In genomic region chr5:41596242-41597117, GRCm38 (mm10) we compare ENCODE assay signal across 12 mouse cellular contexts.
DNase-seq lines count a peak whose midpoint lies in the region; ATAC-seq lines count a peak whose summit lies in the region.
"Had no signal": no experiment of that assay in that cellular context is flagged by ENCODE, and none has a peak within 500 bp of the region (broad histone marks: within the 10 kb centered on the region; RNA-seq: fewer than 3 reads in every experiment).

No protein-coding gene starts in this region.

- no peaks in the 10 kb centered on the region for H3K9me3 ChIP-seq in forebrain, embryonic 11.5 days (ENCODE audit: control insufficient read depth, low read length)
- H3K9me3 ChIP-seq in forebrain, embryonic 10.5 days = no peaks in the 10 kb centered on the region
- no peaks in the 10 kb centered on the region for H3K9me3 ChIP-seq in forebrain, embryonic 13.5 days (replicated peaks)
- H3K9me3 ChIP-seq in midbrain, embryonic 12.5 days = no peaks in the 10 kb centered on the region
- H3K9me3 ChIP-seq: intestine, embryonic 15.5 days had no signal

- ATAC-seq in forebrain, embryonic 11.5 days (replicated peaks; ENCODE audit: low FRiP score) = peak; percentile 76; the same call in 1 of the 2 replicates
- peak; percentile 89 for ATAC-seq in forebrain, embryonic 13.5 days
- ATAC-seq in midbrain, embryonic 12.5 days (ENCODE audit: low FRiP score, low read depth) = 0 out of 2 replicates have a peak, but pooled peaks have one; percentile 52
- ATAC-seq in megakaryocyte-erythroid progenitor cell, adult 5-6 weeks (replicated peaks; ENCODE audit: low FRiP score, low TSS enrichment, poor library complexity, severe bottlenecking) = no peak
- ATAC-seq in megakaryocyte progenitor cell, adult 5-6 weeks (replicated peaks; ENCODE audit: poor library complexity) = no peak
- ATAC-seq: intestine, embryonic 15.5 days had no signal

- no peak overlapping the region for H3K27ac ChIP-seq in forebrain, embryonic 11.5 days (ENCODE audit: low read depth, low read length)
- no peak overlapping the region for H3K27ac ChIP-seq in forebrain, embryonic 10.5 days
- H3K27ac ChIP-seq in forebrain, embryonic 13.5 days = no peak overlapping the region
- no peak overlapping the region for H3K27ac ChIP-seq in midbrain, embryonic 12.5 days (replicated peaks)
- H3K27ac ChIP-seq: heart, adult 2 months; intestine, embryonic 15.5 days had no signal

- no peak overlapping the region for H3K4me3 ChIP-seq in forebrain, embryonic 11.5 days (ENCODE audit: low read depth, low read length)
- no peak overlapping the region for H3K4me3 ChIP-seq in forebrain, embryonic 10.5 days
- H3K4me3 ChIP-seq in forebrain, embryonic 13.5 days = no peak overlapping the region
- no peak overlapping the region for H3K4me3 ChIP-seq in midbrain, embryonic 12.5 days
- H3K4me3 ChIP-seq: erythroblast, embryonic 14.5 days; heart, adult 2 months; intestine, embryonic 15.5 days had no signal

- no peaks in the 10 kb centered on the region for H3K36me3 ChIP-seq in forebrain, embryonic 11.5 days (ENCODE audit: control insufficient read depth, insufficient read depth, low read length)
- H3K36me3 ChIP-seq in forebrain, embryonic 10.5 days (replicated peaks) = no peaks in the 10 kb centered on the region
- H3K36me3 ChIP-seq in forebrain, embryonic 13.5 days (ENCODE audit: poor library complexity, severe bottlenecking) = no peaks in the 10 kb centered on the region
- no peaks in the 10 kb centered on the region for H3K36me3 ChIP-seq in midbrain, embryonic 12.5 days
- H3K36me3 ChIP-seq: intestine, embryonic 15.5 days had no signal

- H3K27me3 ChIP-seq in forebrain, embryonic 11.5 days (ENCODE audit: control insufficient read depth, insufficient read depth, low read length) = no peaks in the 10 kb centered on the region
- H3K27me3 ChIP-seq in forebrain, embryonic 10.5 days (ENCODE audit: poor library complexity, severe bottlenecking) = no peaks in the 10 kb centered on the region
- H3K27me3 ChIP-seq in forebrain, embryonic 13.5 days = no peaks in the 10 kb centered on the region
- no peaks in the 10 kb centered on the region for H3K27me3 ChIP-seq in midbrain, embryonic 12.5 days
- H3K27me3 ChIP-seq: intestine, embryonic 15.5 days had no signal

- no peak overlapping the region for H3K9ac ChIP-seq in forebrain, embryonic 11.5 days (ENCODE audit: low read length)
- no peak overlapping the region for H3K9ac ChIP-seq in forebrain, embryonic 13.5 days
- H3K9ac ChIP-seq in midbrain, embryonic 12.5 days (replicated peaks) = no peak overlapping the region
- H3K9ac ChIP-seq: intestine, embryonic 15.5 days; lung, embryonic 14.5 days had no signal

- no peak for DNase-seq in forebrain, embryonic 11.5 days (ENCODE audit: low spot score)
- no peak for DNase-seq in forebrain, embryonic 10.5 days (ENCODE audit: extremely low spot score, low spot score)
- peak; percentile 31 for DNase-seq in 3T3-L1 (ENCODE audit: low read depth, low spot score)
- DNase-seq in cerebellum, adult 11 months = no peak
- DNase-seq: heart, adult 2 months; lung, embryonic 14.5 days had no signal

- no peaks in the 10 kb centered on the region for H3K4me1 ChIP-seq in forebrain, embryonic 11.5 days (replicated peaks; ENCODE audit: control insufficient read depth, insufficient read depth, low read length)
- 0 out of 2 replicates have a peak, but pooled peaks cover 5% of the 10 kb centered on the region for H3K4me1 ChIP-seq in forebrain, embryonic 10.5 days
- peaks cover 6% of the 10 kb centered on the region; the same call in 1 of the 2 replicates for H3K4me1 ChIP-seq in forebrain, embryonic 13.5 days
- H3K4me1 ChIP-seq in midbrain, embryonic 12.5 days = 0 out of 2 replicates have a peak, but pooled peaks cover 4% of the 10 kb centered on the region
- H3K4me1 ChIP-seq: intestine, embryonic 15.5 days had no signal

- 93% methylated on average over 3 of the region's 3 CpGs for WGBS in forebrain, embryonic 11.5 days
- 91% methylated on average over 3 of the region's 3 CpGs for WGBS in forebrain, embryonic 10.5 days
- WGBS in forebrain, embryonic 13.5 days = 98% methylated on average over 3 of the region's 3 CpGs
- 94% methylated on average over 3 of the region's 3 CpGs for WGBS in midbrain, embryonic 12.5 days

- no peak overlapping the region for H3K4me2 ChIP-seq in forebrain, embryonic 11.5 days (ENCODE audit: low read depth, low read length, severe bottlenecking)
- H3K4me2 ChIP-seq in forebrain, embryonic 13.5 days = no peak overlapping the region
- H3K4me2 ChIP-seq in midbrain, embryonic 12.5 days (replicated peaks) = no peak overlapping the region
- H3K4me2 ChIP-seq: intestine, embryonic 15.5 days; lung, embryonic 14.5 days had no signal

Comparison
In these comparisons a context has a peak if more than half of its experiments do, and no peak if none do; other contexts are left out.
1. ATAC-seq: peak in forebrain, embryonic 11.5 days (single experiment), forebrain, embryonic 13.5 days (single experiment) and midbrain, embryonic 12.5 days (single experiment); none in megakaryocyte-erythroid progenitor cell, adult 5-6 weeks (single experiment) and megakaryocyte progenitor cell, adult 5-6 weeks (single experiment).